Mouse (Mus musculus) adrenal gland, postnatal 14 days (tissue): ENCODE measurements around the gene Slc25a43. TPM values are rescaled to one million over a fixed set of nuclear protein-coding genes. Genes with fewer than 3 reads are reported as not detected.

Experiments used
- DNase-seq: peaks from one replicate; pipeline ENCODE4 v3.0.0; 2021; ENCODE audit warnings: mixed read lengths
- long read RNA-seq, 2 experiments: library from polyadenylated mRNA; stranded (forward); transcript quantifications; one replicate each; pipeline ENCODE4 v2.0.0; 2021
- total RNA-seq: library from RNA; stranded (reverse); gene quantifications from 2 replicates; pipeline ENCODE4 v1.2.3, GENCODE M21; 2021

Gene Slc25a43
- 1.6 and 2.1 TPM in 2 replicates for total RNA-seq
- long read RNA-seq, experiment 1, partial matches to known transcripts = 0 of 1 reads
- long read RNA-seq, experiment 1, other reads (novel, unspliced or antisense) = 0 of 1 reads
- long read RNA-seq, experiment 2, partial matches to known transcripts = 0 of 1 reads
- long read RNA-seq, experiment 2, other reads (novel, unspliced or antisense) = 0 of 1 reads

- peak; percentile 63 for DNase-seq
Observed at GRCm38 (mm10) chrX:36743503-36744101, at the start of gene Slc25a43. Gene Slc25a43, plus strand, starts transcription at chrX:36743659.

- DNase-seq = no peak
Observed at GRCm38 (mm10) chrX:36740124-36740951, 3.1 kb upstream of the Slc25a43 start.

DNA sequence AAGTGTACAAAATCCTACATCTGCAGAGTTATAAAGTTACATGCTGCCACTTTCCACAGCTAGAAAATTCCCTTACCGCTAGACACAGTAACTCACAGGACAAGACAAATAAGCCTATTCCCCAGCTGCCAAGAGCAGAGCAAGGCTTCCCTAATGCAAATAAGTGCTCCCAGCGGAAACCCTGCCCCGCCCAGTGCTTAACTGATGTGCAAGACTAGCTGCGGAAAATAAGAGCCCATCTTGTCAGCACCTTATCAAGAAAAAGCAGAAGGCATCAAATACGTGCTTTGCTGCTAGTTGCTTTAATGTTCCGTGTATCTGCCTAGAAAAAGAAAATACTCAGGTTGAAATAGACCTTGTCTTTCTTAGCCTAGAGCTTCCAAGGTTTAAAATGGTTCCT, 2.2 kb upstream of the Slc25a43 start:
- no peak for DNase-seq

- DNase-seq = no peak
Observed at GRCm38 (mm10) chrX:36742744-36743143, 715 bp upstream of the Slc25a43 start.

GRCm38 (mm10) chrX:36744735-36745134, 1.3 kb downstream of the Slc25a43 start:
- peak; percentile 78 for DNase-seq

GRCm38 (mm10) chrX:36745333-36745732, 1.9 kb downstream of the Slc25a43 start:
- DNase-seq = no peak

DNA sequence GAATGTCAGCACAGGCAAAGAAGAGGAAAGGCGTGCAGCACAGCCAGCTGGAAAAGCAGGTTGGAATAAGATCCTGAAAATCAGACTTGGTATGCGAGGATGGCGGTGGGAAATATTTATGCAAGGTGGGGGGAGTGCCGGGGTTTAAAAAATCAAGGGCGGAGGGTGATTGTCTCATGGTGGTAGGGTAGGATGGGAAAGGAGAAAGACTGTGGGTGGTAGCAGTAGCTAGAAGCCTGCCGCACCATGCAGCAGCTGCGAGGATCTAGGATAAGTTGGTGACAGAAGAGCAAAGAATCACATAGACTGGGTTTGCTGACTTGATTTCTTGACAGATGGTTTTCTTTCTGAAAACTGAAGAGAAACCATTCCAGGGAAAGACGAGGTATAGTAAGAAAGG, 3.3 kb downstream of the Slc25a43 start:
- no peak for DNase-seq

GRCm38 (mm10) chrX:36748573-36748972, 5.1 kb downstream of the Slc25a43 start:
- no peak for DNase-seq

GRCm38 (mm10) chrX:36749281-36749785, 5.9 kb downstream of the Slc25a43 start:
- DNase-seq = no peak

- no peak for DNase-seq
Observed at GRCm38 (mm10) chrX:36750591-36750990, 7.1 kb downstream of the Slc25a43 start.

- no peak for DNase-seq
Observed at GRCm38 (mm10) chrX:36752586-36752985, 9.1 kb downstream of the Slc25a43 start.

GRCm38 (mm10) chrX:36757796-36758472, 14.5 kb downstream of the Slc25a43 start:
- no peak for DNase-seq

- DNase-seq = no peak
Observed at GRCm38 (mm10) chrX:36758566-36758965, 15.1 kb downstream of the Slc25a43 start.

GRCm38 (mm10) chrX:36760946-36761635, 17.6 kb downstream of the Slc25a43 start:
- DNase-seq = peak; percentile 40

DNA sequence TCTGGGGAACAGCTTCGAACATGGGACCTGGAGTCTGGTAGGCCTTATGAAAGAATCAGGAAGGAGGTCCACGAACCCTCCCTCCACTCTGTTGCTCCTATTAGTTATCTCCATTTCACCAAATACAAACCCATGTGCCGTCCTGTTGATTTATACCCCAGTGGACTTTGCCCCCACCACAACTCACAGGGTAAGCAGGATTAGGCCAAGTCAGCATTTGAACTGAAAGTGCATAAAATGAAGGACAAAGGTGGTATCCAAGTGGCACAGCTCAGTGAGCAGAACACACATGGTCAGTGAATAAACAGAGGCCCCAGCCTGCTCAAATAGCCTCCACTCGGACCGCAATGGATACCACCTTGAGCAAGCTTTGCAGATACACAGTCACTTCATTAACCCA, 18.8 kb downstream of the Slc25a43 start:
- DNase-seq = no peak

DNA sequence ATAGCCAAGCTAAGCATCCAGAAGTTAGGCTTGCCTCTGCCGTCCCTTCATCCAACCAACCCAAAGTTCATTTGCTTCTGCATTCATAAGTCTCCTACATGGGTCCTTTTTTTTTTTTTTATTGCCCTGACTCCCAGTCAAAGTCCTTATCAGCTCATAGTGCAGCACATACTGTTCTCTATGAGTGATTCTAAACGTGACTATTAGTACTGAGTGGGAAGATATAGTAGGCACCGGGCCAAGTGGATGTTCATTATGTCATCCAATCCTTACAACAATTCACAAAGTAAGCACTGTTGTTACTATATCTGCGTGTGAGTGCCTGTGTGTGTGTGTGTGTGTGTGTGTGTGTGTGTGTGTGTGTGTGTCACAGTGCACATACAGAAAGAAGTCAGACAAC, 19.4 kb downstream of the Slc25a43 start:
- DNase-seq = no peak

- DNase-seq = no peak
Observed at GRCm38 (mm10) chrX:36763298-36763933, 20.0 kb downstream of the Slc25a43 start.

DNA sequence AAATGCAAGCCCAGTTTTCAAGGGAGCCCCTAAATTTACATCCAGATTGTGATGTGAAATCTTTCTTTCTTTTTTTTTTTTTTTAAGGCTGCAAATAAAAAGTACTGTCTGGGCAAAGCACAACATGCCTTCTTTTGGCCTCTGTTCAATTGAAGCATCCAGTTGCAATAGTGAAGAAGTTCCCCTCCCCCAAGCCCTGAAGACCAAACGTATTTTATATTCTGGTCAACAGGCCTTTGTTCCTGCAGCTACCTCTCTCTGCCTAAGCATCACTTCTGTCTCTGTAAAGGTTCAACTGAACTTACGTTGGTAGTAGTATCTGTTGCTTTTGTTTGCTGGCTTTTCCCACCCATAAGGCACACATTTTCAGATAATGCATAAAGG, 20.5 kb downstream of the Slc25a43 start:
- no peak for DNase-seq

GRCm38 (mm10) chrX:36767386-36767785, 23.9 kb downstream of the Slc25a43 start:
- no peak for DNase-seq

GRCm38 (mm10) chrX:36772591-36772990, 29.1 kb downstream of the Slc25a43 start:
- DNase-seq = no peak

DNA sequence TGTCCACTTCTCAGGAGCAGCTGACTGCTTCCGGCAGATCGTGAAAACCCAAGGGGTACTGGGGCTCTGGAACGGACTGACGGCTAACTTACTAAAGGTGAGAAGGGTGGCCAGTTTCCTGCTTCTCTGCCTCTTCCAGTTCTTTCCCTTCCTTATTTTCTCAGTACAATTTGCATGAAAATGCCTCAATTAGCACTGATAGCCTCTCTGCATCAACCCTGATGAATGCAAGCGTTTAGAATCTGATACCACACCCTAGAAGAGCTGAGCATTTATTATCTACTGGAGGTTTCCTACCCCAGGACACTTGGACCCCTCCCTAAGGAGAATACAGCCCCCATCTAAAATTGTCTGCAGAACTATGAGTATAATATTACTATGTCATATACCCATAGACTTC, 32.1 kb downstream of the Slc25a43 start:
- DNase-seq = no peak

DNA sequence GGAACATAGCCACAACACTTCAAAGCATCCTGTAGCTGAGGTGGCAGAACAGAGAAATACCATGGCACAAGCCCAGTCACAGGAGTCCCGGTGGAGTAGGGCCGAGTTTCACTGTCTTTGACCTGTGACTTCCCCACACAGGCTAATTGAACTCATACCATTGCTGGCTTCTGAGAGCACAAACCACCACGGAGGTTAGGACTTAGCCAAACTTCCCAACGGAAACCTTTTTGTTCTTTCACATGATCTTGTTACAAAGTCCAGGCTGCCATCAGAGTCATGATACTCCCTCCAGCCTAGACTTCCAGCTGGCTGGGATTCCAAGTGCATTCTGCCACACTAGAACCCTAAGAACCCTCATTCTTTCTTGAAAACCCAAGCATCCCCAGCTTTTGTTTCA, 34.2 kb downstream of the Slc25a43 start:
- no peak for DNase-seq
